In the genomic region with DNA sequence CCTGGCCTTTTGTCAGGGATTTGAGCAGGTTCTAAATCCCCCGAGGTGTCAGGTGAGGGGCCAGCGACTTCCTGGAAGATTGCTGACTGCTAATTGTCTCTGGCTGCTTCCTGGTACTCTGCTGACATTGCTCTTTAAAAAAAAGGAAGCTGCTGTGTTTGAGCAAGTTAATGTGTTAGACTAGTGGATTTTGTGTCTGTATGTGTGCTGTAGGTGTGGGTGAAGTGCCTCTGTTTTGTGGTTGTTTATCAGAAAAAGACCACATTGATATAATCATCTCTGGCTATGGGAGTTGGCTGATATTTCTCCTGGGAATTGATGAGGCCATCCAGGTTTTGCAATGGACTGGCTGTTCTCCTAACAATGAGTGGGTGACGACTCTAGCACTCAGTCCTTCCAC, we compare ENCODE assay signal across 1 mouse cellular context.
A peak's percentile ranks its signal among the peaks of the same experiment; 100 is the strongest.
TF ChIP-seq lines count a peak whose summit lies in the region.

No protein-coding gene starts in this region.

TF ChIP-seq in MEL, 35 proteins besides CTCF, POLR2A, EP300 and RAD21:
- TF ChIP-seq ZC3H11A (IDR thresholded peaks at IDR 0.05; ENCODE audit: low read depth, low read length), result no peak
- no peak for TF ChIP-seq ZMIZ1 (IDR thresholded peaks at IDR 0.05; ENCODE audit: low read depth, low read length)
- no peak for TF ChIP-seq RCOR1 (IDR thresholded peaks at IDR 0.05; ENCODE audit: low read depth, low read length)
- TF ChIP-seq JUND (IDR thresholded peaks at IDR 0.05; ENCODE audit: low read depth, low read length), result no peak
- no peak for TF ChIP-seq MAZ (IDR thresholded peaks at IDR 0.05; ENCODE audit: low read depth, low read length)
- no peak for TF ChIP-seq POLR2AphosphoS2 (IDR thresholded peaks at IDR 0.05; ENCODE audit: low read length)
- TF ChIP-seq UBTF (IDR thresholded peaks at IDR 0.05; ENCODE audit: borderline replicate concordance, insufficient read depth, low read depth, low read length), result no peak
- TF ChIP-seq GATA1 (IDR thresholded peaks at IDR 0.05; ENCODE audit: low read depth, low read length), result no peak
- TF ChIP-seq GABPA (IDR thresholded peaks at IDR 0.05; ENCODE audit: low read depth, low read length), result no peak
- TF ChIP-seq ZNF384 (IDR thresholded peaks at IDR 0.05; ENCODE audit: low read depth, low read length), result peak; percentile 59
- 0 out of 2 replicates have a peak, but pooled peaks have one; percentile 12 for TF ChIP-seq ETS1 (IDR thresholded peaks at IDR 0.05; ENCODE audit: low read depth, low read length)
- TF ChIP-seq MYC (IDR thresholded peaks at IDR 0.05; ENCODE audit: low read depth, low read length), result no peak
- peak; percentile 63; the same call in 1 of the 2 replicates for TF ChIP-seq ELF1 (IDR thresholded peaks at IDR 0.05; ENCODE audit: low read depth, low read length)
- peak; percentile 67; the same call in 1 of the 2 replicates for TF ChIP-seq MAFK (IDR thresholded peaks at IDR 0.05; ENCODE audit: borderline replicate concordance, low read depth, low read length)
- TF ChIP-seq SIN3A (IDR thresholded peaks at IDR 0.05; ENCODE audit: low read length), result peak; percentile 24; the same call in 1 of the 2 replicates
- TF ChIP-seq NRF1 (IDR thresholded peaks at IDR 0.05; ENCODE audit: insufficient read depth, low read depth, low read length, poor library complexity, severe bottlenecking), result no peak
- no peak for TF ChIP-seq TBP (IDR thresholded peaks at IDR 0.05; ENCODE audit: low read depth, low read length)
- no peak for TF ChIP-seq USF2 (IDR thresholded peaks at IDR 0.05; ENCODE audit: borderline replicate concordance in 1 of 2, insufficient read depth in 1 of 2, low read depth in 1 of 2, low read length in 2 of 2)
- no peak for TF ChIP-seq BHLHE40 (IDR thresholded peaks at IDR 0.05; ENCODE audit: borderline replicate concordance, low read depth, low read length)
- no peak for TF ChIP-seq E2F4 (IDR thresholded peaks at IDR 0.05; ENCODE audit: borderline replicate concordance, low read depth, low read length)
- TF ChIP-seq POLR2AphosphoS5 (IDR thresholded peaks at IDR 0.05; ENCODE audit: borderline replicate concordance, low read depth, low read length), result no peak
- TF ChIP-seq ZKSCAN1 (IDR thresholded peaks at IDR 0.05; ENCODE audit: low read depth, low read length), result no peak
- TF ChIP-seq SMC3 (IDR thresholded peaks at IDR 0.05; ENCODE audit: low read depth, low read length), result no peak
- TF ChIP-seq MEF2A (IDR thresholded peaks at IDR 0.05; ENCODE audit: extremely low read depth, insufficient replicate concordance, low read depth, low read length, poor library complexity, severe bottlenecking), result no peak
- no peak for TF ChIP-seq TCF12 (IDR thresholded peaks at IDR 0.05; ENCODE audit: low read depth, low read length)
- TF ChIP-seq USF1 (IDR thresholded peaks at IDR 0.05; ENCODE audit: low read depth, low read length), result no peak
- TF ChIP-seq CHD1 (IDR thresholded peaks at IDR 0.05; ENCODE audit: low read depth, low read length), result no peak
- no peak for TF ChIP-seq CHD2 (IDR thresholded peaks at IDR 0.05; ENCODE audit: low read length)
- no peak for TF ChIP-seq KAT2A (conservative IDR thresholded peaks at IDR 0.05; ENCODE audit: low read depth, low read length)
- no peak for TF ChIP-seq TAL1 (IDR thresholded peaks at IDR 0.05; ENCODE audit: low read length)
- no peak for TF ChIP-seq MYB (IDR thresholded peaks at IDR 0.05; ENCODE audit: low read depth, low read length)
- no peak for TF ChIP-seq MAX (IDR thresholded peaks at IDR 0.05; ENCODE audit: low read length)
- no peak for TF ChIP-seq NELFE (IDR thresholded peaks at IDR 0.05; ENCODE audit: low read depth, low read length)
- TF ChIP-seq HCFC1 (IDR thresholded peaks at IDR 0.05; ENCODE audit: low read depth, low read length), result no peak
TF ChIP-seq in MEL: peak in this region for 5.
